Mouse (Mus musculus): ENCODE measurements around the gene Gnat2.

Gene Gnat2

GRCm38 (mm10) chr3:108121101-108121500 lies 28.5 kb downstream of the Gnat2 start:
- no peak for DNase-seq (ENCODE audit: low spot score)

- no peak for DNase-seq (ENCODE audit: low spot score)
Measured at GRCm38 (mm10) chr3:108123242-108123641, 30.7 kb downstream of the Gnat2 start.

- no peak for DNase-seq (ENCODE audit: low spot score)
Measured at GRCm38 (mm10) chr3:108124131-108124530, 31.5 kb downstream of the Gnat2 start.

GRCm38 (mm10) chr3:108126327-108126726 lies 33.7 kb downstream of the Gnat2 start:
- no peak for DNase-seq (ENCODE audit: low spot score)

GRCm38 (mm10) chr3:108128520-108128919 lies 35.9 kb downstream of the Gnat2 start:
- no peak for DNase-seq (ENCODE audit: low spot score)

GRCm38 (mm10) chr3:108129367-108129766 lies 36.8 kb downstream of the Gnat2 start:
- no peak for DNase-seq (ENCODE audit: low spot score)

- DNase-seq (ENCODE audit: low spot score) = no peak
Measured at GRCm38 (mm10) chr3:108129804-108130203, 37.2 kb downstream of the Gnat2 start.

- DNase-seq (ENCODE audit: low spot score) = no peak
Measured at GRCm38 (mm10) chr3:108131216-108131615, 38.6 kb downstream of the Gnat2 start.

GRCm38 (mm10) chr3:108131821-108132220 lies 39.2 kb downstream of the Gnat2 start:
- DNase-seq (ENCODE audit: low spot score) = no peak

- no peak for DNase-seq (ENCODE audit: low spot score)
Measured at GRCm38 (mm10) chr3:108132484-108132883, 39.9 kb downstream of the Gnat2 start.

GRCm38 (mm10) chr3:108134701-108135100 lies 42.1 kb downstream of the Gnat2 start:
- no peak for DNase-seq (ENCODE audit: low spot score)

- no peak for DNase-seq (ENCODE audit: low spot score)
Measured at GRCm38 (mm10) chr3:108139113-108139512, 46.5 kb downstream of the Gnat2 start.

- DNase-seq (ENCODE audit: low spot score) = no peak
Measured at GRCm38 (mm10) chr3:108140786-108141185, 48.2 kb downstream of the Gnat2 start.

GRCm38 (mm10) chr3:108145534-108146445 lies 53.2 kb downstream of the Gnat2 start, which contains the start of gene Gnai3:
TSS of gene Gnai3 (minus strand) at chr3:108146146.
- peak; percentile 77 for DNase-seq (ENCODE audit: low spot score)

GRCm38 (mm10) chr3:108146671-108147070 lies 54.1 kb downstream of the Gnat2 start:
- DNase-seq (ENCODE audit: low spot score) = no peak

- DNase-seq (ENCODE audit: low spot score) = peak; percentile 78
Measured at GRCm38 (mm10) chr3:108147386-108148235, 55.0 kb downstream of the Gnat2 start.

Measured in ovary, postnatal 10 days (tissue).